Mouse (Mus musculus) cerebellum, adult 2 months (tissue): Measurements from ENCODE around the gene Dst. TPM values are rescaled to one million over a fixed set of nuclear protein-coding genes. Genes with fewer than 3 reads are reported as not detected.

Experiments
- DNase-seq, 2 experiments: peaks; one replicate each; pipeline ENCODE4 v3.0.0; 2021
- H3K27ac ChIP-seq: fragments of 200-500 bp; 2 replicates; pipeline ENCODE4 v1.5.1; 2012; ENCODE audit warnings: low read length, control low read depth, inconsistent platforms; ENCODE audit not compliant: insufficient read depth
- H3K27me3 ChIP-seq: fragments of 200-500 bp; 2 replicates; pipeline ENCODE4 v1.6.1; 2012; ENCODE audit warnings: inconsistent platforms, mild to moderate bottlenecking, low read length, moderate library complexity; ENCODE audit not compliant: control insufficient read depth, insufficient read depth
- H3K4me1 ChIP-seq: fragments of 200-500 bp; 2 replicates; pipeline ENCODE4 v1.6.1; 2011; ENCODE audit warnings: low read length; ENCODE audit not compliant: control insufficient read depth, insufficient read depth
- H3K4me3 ChIP-seq: fragments of 200-500 bp; replicated peaks from 2 replicates; pipeline ENCODE3; 2011; ENCODE audit warnings: mild to moderate bottlenecking, low read depth, low read length, control low read depth; ENCODE audit not compliant: insufficient read depth
- CTCF ChIP-seq: fragments of 200-500 bp; IDR thresholded peaks from 2 replicates; pipeline ENCODE4 v1.5.1; 2011; ENCODE audit warnings: low read depth, mild to moderate bottlenecking, control low read depth, low read length, moderate library complexity, borderline replicate concordance; ENCODE audit not compliant: insufficient read depth
- POLR2A ChIP-seq: fragments of 200-500 bp; IDR thresholded peaks from 2 replicates; pipeline ENCODE4 v1.6.1; 2011; ENCODE audit warnings: low read length, control low read depth, borderline replicate concordance; ENCODE audit not compliant: insufficient read depth
- WGBS: fragments of 180-500 bp; shearing (Covaris S2); methylation state at CpG from one replicate; pipeline ENCODE4 v1.1.7; 2018; 5-methylcytosine and 5-hydroxymethylcytosine counted together
- polyA plus RNA-seq: library from polyadenylated mRNA; depleted of rRNA; stranded (reverse); fragments of >200 nt; gene quantifications from 2 replicates; pipeline ENCODE4 v1.2.3, GENCODE M21; 2012

Dst gene
- polyA plus RNA-seq, 1 experiment, result 148 TPM

DNA sequence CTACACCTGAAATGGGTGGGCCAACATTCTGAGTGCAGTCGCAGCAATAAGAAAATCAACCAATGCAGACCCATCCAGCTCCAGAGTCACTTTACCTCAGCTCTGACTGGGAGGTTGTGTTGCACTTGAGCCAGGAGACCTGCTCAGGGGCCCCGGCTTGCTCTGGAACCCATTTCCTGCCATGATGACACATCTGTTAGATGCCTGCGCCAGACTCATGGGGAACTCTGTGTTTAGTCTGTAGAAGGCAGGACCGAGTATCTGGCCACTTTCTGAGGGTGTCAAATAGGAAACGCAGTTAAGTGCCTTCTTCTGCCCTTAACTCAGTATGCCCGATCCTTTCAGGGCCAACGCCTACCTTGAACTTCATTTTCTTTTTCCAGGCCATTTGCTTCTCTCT is 162.4 kb downstream of the Dst start:
- DNase-seq, result no peak
- Histone ChIP-seq H3K4me1 (peaks cover 28% of the 10 kb centered on the region), H3K4me3 (no peak overlapping the region), H3K27me3 (no peaks in the 10 kb centered on the region), H3K27ac (no peak overlapping the region; the same call in 1 of the 2 replicates)
- TF ChIP-seq CTCF (no peak), POLR2A (no peak)
- WGBS, result 68% methylated on average over 7 of the region's 7 CpGs

DNA sequence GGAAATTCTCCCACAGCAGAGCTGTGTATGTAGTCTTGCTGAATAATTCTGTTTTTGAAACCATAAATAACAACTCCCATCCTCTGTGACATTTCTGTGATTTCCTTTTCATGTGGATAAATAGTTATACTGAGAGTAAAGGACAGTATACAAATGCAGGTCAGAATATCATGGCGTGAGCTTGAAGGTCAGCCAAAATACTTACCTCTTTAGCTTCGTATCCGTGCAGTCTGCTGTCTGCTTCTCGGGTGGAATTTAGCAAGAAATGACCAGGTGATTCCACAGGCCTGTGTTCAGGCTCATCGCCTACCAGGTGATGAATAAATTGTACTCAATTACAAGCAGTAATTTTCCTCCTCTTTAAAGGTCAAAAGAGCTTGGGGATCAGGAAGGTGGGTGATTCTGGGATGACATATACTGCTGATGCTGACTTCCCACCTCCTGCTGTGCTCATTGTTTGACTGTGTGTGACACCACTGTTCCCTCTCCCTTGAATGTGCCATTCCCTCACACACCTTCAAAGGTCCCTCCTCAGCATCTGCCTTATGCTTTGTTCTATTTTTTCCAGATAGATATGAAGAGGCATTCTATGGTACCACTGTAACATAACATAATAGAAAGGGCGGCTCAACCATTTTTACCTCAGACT is 163.1 kb downstream of the Dst start:
- WGBS, result 39% methylated on average over 6 of the region's 6 CpGs
- H3K27ac ChIP-seq, result no peak overlapping the region

DNA sequence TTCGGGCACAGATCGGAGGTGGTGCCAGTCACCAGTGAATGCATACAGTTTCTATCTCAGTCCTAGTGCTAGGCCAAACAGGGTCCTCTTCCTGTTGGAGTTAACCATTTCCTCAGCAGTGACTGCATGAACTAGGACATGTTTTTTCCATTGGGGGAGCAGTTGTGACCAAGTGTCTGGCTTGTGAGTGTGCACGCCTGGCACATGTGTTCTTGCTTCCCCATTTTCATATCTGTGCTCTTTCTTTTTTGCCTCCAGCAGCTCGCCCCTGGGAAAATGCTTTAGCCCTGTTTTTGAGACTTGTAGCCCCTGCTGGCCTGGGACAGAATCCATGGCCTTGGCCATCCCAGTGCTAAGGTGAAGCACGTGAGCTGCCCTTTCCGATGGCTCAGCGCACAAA is 164.2 kb downstream of the Dst start:
- WGBS, result 90% methylated on average over 7 of the region's 7 CpGs
- no peaks in the 10 kb centered on the region for H3K27me3 ChIP-seq
- H3K4me3 ChIP-seq, result no peak overlapping the region
- H3K27ac ChIP-seq, result no peak overlapping the region
- H3K4me1 ChIP-seq, result peaks cover 31% of the 10 kb centered on the region
- TF ChIP-seq POLR2A (no peak), CTCF (no peak)
- DNase-seq, result no peak

More for the DNA sequence above, 163.1 kb downstream of the Dst start:
- no peak for TF ChIP-seq CTCF
- TF ChIP-seq POLR2A, result no peak
- Histone ChIP-seq H3K27me3 (no peaks in the 10 kb centered on the region), H3K4me3 (no peak overlapping the region), H3K4me1 (peaks cover 31% of the 10 kb centered on the region)
- no peak for DNase-seq

DNA sequence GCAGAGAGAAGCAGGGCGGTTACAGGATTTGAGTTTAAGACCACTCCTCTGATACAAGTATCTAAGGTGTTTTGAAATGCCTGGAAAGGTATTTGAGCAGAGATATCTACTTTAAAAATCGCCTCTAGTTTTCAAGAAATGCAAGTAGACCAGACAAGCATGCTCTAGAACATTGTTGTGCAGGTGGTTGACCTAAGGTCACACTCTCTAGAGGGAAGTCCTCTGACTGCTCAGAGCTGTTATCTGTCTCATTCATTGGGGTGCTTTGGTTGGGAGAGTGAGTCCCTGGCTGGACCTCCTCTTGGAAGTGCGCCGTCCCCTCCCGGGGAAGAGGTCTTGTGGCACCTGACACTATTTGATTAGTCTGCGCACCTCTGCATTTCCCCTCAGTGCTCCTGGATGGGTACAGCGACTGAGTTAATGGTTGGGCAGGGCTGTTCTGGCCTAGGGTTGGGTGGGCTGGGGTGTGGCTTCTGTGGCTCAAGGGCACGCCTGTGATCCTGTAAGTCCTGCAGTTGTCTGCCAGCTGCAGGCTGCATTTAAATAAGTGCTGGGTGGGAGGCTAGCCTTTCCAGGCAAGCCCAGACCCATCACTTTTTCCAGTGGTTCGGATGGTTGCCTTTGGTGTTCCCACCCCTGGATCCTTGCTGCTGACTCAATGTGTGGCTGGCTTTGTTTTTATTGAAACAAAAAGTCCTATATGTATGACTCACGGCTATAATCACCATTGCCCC is 165.6 kb downstream of the Dst start:
- DNase-seq, result no peak
- Histone ChIP-seq H3K27ac (no peak overlapping the region), H3K27me3 (no peaks in the 10 kb centered on the region), H3K4me1 (peaks cover 25% of the 10 kb centered on the region), H3K4me3 (no peak overlapping the region)
- no peak for TF ChIP-seq CTCF
- TF ChIP-seq POLR2A, result no peak
- 73% methylated on average over 10 of the region's 10 CpGs for WGBS

DNA sequence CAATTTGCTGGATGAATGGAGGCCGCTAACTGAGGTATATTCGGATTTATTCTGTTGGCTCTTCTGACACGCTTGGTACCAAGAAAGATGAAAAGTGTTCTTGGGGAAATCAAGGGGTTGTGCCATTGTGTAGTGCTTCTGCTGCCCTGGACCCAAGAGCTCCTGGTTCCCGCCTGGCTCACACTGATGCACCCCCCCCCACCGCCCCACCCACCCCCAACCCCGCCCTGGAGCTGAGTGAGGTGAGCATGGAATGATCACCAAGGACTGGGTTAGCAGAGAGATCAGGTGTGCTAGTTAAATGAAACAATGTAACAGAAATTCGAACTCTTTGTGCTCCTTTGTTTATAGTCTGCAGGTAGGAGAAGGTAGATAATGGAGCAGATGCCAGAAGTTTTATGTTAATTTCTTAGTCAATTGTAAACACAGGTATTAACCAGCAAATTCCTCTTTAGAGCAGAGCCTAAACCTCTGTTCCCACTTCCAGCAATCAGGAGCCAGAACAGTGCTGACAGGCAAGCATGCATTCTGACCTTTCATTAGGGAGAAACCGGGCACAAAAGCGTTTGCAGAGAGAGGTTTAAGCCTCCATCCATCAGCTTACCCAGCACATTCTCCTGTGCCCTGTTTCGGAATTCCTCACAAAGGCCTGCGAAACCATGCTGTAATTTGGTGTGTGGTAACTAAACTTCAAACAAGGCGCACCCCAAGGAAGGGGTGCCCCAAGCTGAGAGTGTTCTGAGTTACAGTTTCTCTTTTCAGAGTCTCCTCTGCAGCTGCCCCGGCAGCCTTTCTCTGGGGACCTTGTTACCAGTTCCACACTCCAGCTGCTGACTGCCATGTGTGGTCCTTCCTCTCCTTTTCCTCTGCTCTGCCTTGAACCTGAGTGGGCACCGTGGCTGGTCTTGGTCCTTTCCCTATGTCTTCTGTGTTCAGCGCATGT is 166.5 kb downstream of the Dst start:
- Histone ChIP-seq H3K4me3 (no peak overlapping the region), H3K27me3 (no peaks in the 10 kb centered on the region), H3K4me1 (peaks cover 23% of the 10 kb centered on the region), H3K27ac (no peak overlapping the region)
- no peak for DNase-seq
- WGBS, result 55% methylated on average over 15 of the region's 15 CpGs
- TF ChIP-seq POLR2A (no peak), CTCF (no peak)

DNA sequence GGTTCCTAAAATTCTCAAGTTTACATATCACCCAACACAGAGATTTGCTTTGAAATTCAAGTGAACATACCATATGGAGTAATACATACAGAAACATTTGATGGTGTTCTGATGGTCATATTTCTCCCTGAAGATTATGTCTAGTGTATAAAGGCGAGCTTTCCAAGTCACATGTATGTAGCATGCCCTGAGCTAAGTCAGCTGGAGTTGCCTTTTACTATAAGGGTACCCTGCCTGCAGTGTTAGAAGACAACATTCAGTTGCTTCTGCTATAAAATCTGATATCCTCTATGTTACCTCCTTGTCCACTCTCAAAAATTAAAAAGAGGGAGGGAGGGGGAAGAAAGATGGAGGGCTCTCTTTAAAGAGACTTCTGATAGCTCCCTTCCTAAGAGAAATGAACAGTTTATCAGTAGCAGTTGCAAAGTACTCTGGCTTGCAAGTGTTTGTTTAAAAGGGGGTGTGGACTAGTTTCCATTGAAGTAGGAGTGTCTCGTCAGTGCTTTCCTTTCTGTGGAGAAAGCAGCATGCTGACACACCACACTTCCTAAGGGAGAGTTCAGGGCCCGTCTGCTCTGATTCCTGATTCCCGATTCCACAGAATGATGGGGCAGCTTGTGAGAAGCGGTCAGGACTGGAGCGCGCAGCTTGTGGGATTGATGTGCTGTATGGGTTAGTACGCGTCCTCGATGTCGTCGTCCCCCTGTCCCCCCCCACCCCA is 168.8 kb downstream of the Dst start:
- Histone ChIP-seq H3K27ac (no peak overlapping the region), H3K4me3 (no peak overlapping the region), H3K4me1 (peaks cover 7% of the 10 kb centered on the region), H3K27me3 (no peaks in the 10 kb centered on the region)
- DNase-seq, result no peak
- TF ChIP-seq CTCF, result no peak
- TF ChIP-seq POLR2A, result no peak
- 28% methylated on average over 12 of the region's 12 CpGs for WGBS

DNA sequence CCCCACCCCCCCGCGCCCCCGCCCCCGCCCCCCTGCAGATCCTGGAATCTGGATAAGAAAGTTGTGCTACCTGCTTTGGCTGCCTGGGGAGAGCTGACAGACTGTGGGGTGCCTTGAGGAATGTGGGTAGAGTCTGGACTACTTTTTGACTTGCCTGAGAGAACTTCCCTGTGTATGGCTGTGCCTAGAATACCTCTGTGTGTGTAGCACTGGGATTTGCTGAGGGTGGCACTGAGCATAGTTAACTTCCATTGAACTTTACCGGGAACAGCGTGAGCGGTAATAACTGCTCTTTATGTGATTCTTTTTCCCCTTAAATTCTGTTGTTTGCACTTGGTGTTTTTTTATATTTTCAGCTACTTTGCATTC is 169.4 kb downstream of the Dst start:
- no peak for DNase-seq
- no peaks in the 10 kb centered on the region for H3K27me3 ChIP-seq
- no peak overlapping the region for H3K27ac ChIP-seq
- H3K4me3 ChIP-seq, result no peak overlapping the region
- no peak for TF ChIP-seq POLR2A
- TF ChIP-seq CTCF, result no peak
- H3K4me1 ChIP-seq, result peaks cover 7% of the 10 kb centered on the region
- 41% methylated on average over 7 of the region's 7 CpGs for WGBS
